Mouse (Mus musculus): ENCODE data around the gene Tnpo1.

- TF ChIP-seq E2F4 (IDR thresholded peaks at IDR 0.05; ENCODE audit: insufficient read depth) = no peak
- no peak for TF ChIP-seq MYOD1 (IDR thresholded peaks at IDR 0.05; ENCODE audit: control insufficient read depth in 1 of 3, insufficient read length in 2 of 3, low read depth in 2 of 3)
- no peak for TF ChIP-seq POLR2A (IDR thresholded peaks at IDR 0.05; ENCODE audit: insufficient read length, low read depth)
- TF ChIP-seq MYOG (IDR thresholded peaks at IDR 0.05; ENCODE audit: control insufficient read depth in 1 of 3, insufficient read depth in 1 of 3, insufficient read length in 2 of 3, low read depth in 2 of 3) = no peak
- no peak for TF ChIP-seq SRF (IDR thresholded peaks at IDR 0.05; ENCODE audit: control insufficient read depth, insufficient read length, low read depth)
- no peak for TF ChIP-seq CEBPB (IDR thresholded peaks at IDR 0.05; ENCODE audit: insufficient read depth, poor library complexity, severe bottlenecking)
- no peak for TF ChIP-seq USF1 (IDR thresholded peaks at IDR 0.05; ENCODE audit: low read depth)
- TF ChIP-seq TCF12 (IDR thresholded peaks at IDR 0.05; ENCODE audit: insufficient read depth, poor library complexity, severe bottlenecking) = no peak
- no peak for TF ChIP-seq POLR2AphosphoS2 (IDR thresholded peaks at IDR 0.05; ENCODE audit: insufficient read length, low read depth)
- TF ChIP-seq MAX (IDR thresholded peaks at IDR 0.05; ENCODE audit: low read depth) = no peak
- TF ChIP-seq REST (IDR thresholded peaks at IDR 0.05; ENCODE audit: insufficient read depth, insufficient read length) = no peak
Observed at GRCm38 (mm10) chr13:98813167-98813566, 113.0 kb downstream of the Tnpo1 start.

All from myocyte (in vitro differentiated cells).